Mouse (Mus musculus) kidney, postnatal 0 days (tissue): ENCODE measurements at regions not wholly inside any gene's neighbourhood (a gene's known extent, or its start where the extent isn't known, plus 50 kb on each side); places are given as distances from the start of the nearest gene placed in this dataset.

Experiments
- ATAC-seq: fragments of 200-750 bp; cut with Nextera tagmentation; replicated peaks from 2 replicates; pipeline ENCODE4 v1.8.0; 2017; ENCODE audit warnings: low read depth, moderate number of reproducible peaks, moderate TSS enrichment, moderate library complexity; ENCODE audit not compliant: low FRiP score
- DNase-seq: peaks from one replicate; pipeline ENCODE4 v3.0.0-alpha.2; 2016; ENCODE audit warnings: low spot score
- H3K27ac ChIP-seq: fragments of 300-500 bp; sonication (generic); 2 replicates; pipeline ENCODE4 v1.5.1; 2014; ENCODE audit warnings: mild to moderate bottlenecking
- H3K27me3 ChIP-seq: fragments of 300-500 bp; sonication (generic); 2 replicates; pipeline ENCODE4 v1.6.1; 2014; ENCODE audit warnings: low read length, mixed read lengths; ENCODE audit not compliant: insufficient read depth
- H3K36me3 ChIP-seq: fragments of 300-500 bp; sonication (generic); 2 replicates; pipeline ENCODE4 v1.6.1; 2014; ENCODE audit warnings: low read length, mixed read lengths; ENCODE audit not compliant: insufficient read depth
- H3K4me1 ChIP-seq: fragments of 300-500 bp; sonication (generic); replicated peaks from 2 replicates; pipeline ENCODE4 v1.6.1; 2014; ENCODE audit warnings: antibody characterized with exemption, low read length, mixed read lengths; ENCODE audit not compliant: insufficient read depth
- H3K4me2 ChIP-seq: fragments of 300-500 bp; sonication (generic); 2 replicates; pipeline ENCODE4 v1.6.1; 2014; ENCODE audit warnings: mild to moderate bottlenecking, low read length, moderate library complexity, mixed read lengths
- H3K4me3 ChIP-seq: fragments of 300-500 bp; sonication (generic); replicated peaks from 2 replicates; pipeline ENCODE4 v1.5.1; 2014; ENCODE audit warnings: low read depth, low read length
- H3K9ac ChIP-seq: fragments of 300-500 bp; sonication (generic); 2 replicates; pipeline ENCODE4 v1.6.1; 2014; ENCODE audit warnings: low read depth, low read length
- H3K9me3 ChIP-seq: fragments of 300-500 bp; sonication (generic); replicated peaks from 2 replicates; pipeline ENCODE4 v1.6.1; 2016; ENCODE audit warnings: low read length, inconsistent platforms, mixed read lengths
- CTCF ChIP-seq: IDR thresholded peaks from 2 replicates; pipeline ENCODE4 v1.5.1; 2016; ENCODE audit warnings: antibody characterized with exemption, low read depth, mild to moderate bottlenecking, moderate library complexity
- WGBS: fragments of 180-500 bp; shearing (Covaris S2); extraction: QIAGEN DNeasy Blood & Tissue Kit; methylation state at CpG from one replicate; pipeline ENCODE4 v1.1.7; 2014; 5-methylcytosine and 5-hydroxymethylcytosine counted together

- Histone ChIP-seq H3K36me3 (no peaks in the 10 kb centered on the region), H3K27ac (no peak overlapping the region), H3K4me3 (no peak overlapping the region), H3K9ac (no peak overlapping the region), H3K4me1 (no peaks in the 10 kb centered on the region), H3K9me3 (no peaks in the 10 kb centered on the region), H3K4me2 (no peak overlapping the region), H3K27me3 (no peaks in the 10 kb centered on the region)
- TF ChIP-seq CTCF = no peak
- WGBS = 90% methylated on average over 3 of the region's 3 CpGs
- no peak for ATAC-seq
- DNase-seq = no peak
Observed at GRCm38 (mm10) chr2:45756395-45756794, 639.2 kb upstream of the Zeb2 start.

- no peak overlapping the region for H3K4me3 ChIP-seq
- no peak overlapping the region for H3K4me2 ChIP-seq
- no peaks in the 10 kb centered on the region for H3K9me3 ChIP-seq
- no peaks in the 10 kb centered on the region for H3K4me1 ChIP-seq
- no peak for TF ChIP-seq CTCF
- ATAC-seq = no peak
- H3K27me3 ChIP-seq = no peaks in the 10 kb centered on the region
- no peak for DNase-seq
- 71% methylated on average over 2 of the region's 2 CpGs for WGBS
- H3K36me3 ChIP-seq = no peaks in the 10 kb centered on the region
- no peak overlapping the region for H3K9ac ChIP-seq
- H3K27ac ChIP-seq = no peak overlapping the region
Observed at GRCm38 (mm10) chr2:45751746-45752145, 634.6 kb upstream of the Zeb2 start.

- H3K4me1 ChIP-seq = no peaks in the 10 kb centered on the region
- H3K27ac ChIP-seq = no peak overlapping the region
- H3K4me3 ChIP-seq = no peak overlapping the region
- TF ChIP-seq CTCF = no peak
- ATAC-seq (no peak), DNase-seq (no peak)
- H3K9me3 ChIP-seq = no peaks in the 10 kb centered on the region
- H3K9ac ChIP-seq = no peak overlapping the region
- H3K36me3 ChIP-seq = no peaks in the 10 kb centered on the region
- no peaks in the 10 kb centered on the region for H3K27me3 ChIP-seq
- 79% methylated on average over 2 of the region's 2 CpGs for WGBS
- H3K4me2 ChIP-seq = no peak overlapping the region
Observed at GRCm38 (mm10) chr2:45749379-45749778, 632.2 kb upstream of the Zeb2 start.

GRCm38 (mm10) chr2:45747263-45748236, 630.4 kb upstream of the Zeb2 start:
- Histone ChIP-seq H3K4me2 (no peak overlapping the region), H3K27me3 (no peaks in the 10 kb centered on the region), H3K9me3 (no peaks in the 10 kb centered on the region), H3K9ac (no peak overlapping the region), H3K4me3 (no peak overlapping the region), H3K4me1 (no peaks in the 10 kb centered on the region), H3K36me3 (no peaks in the 10 kb centered on the region), H3K27ac (no peak overlapping the region)
- WGBS = 53% methylated on average over 7 of the region's 7 CpGs
- no peak for TF ChIP-seq CTCF
- DNase-seq = peak; percentile 31
- no peak for ATAC-seq

GRCm38 (mm10) chr2:45746606-45747005, 629.4 kb upstream of the Zeb2 start:
- H3K4me2 ChIP-seq = no peak overlapping the region
- H3K4me1 ChIP-seq = no peaks in the 10 kb centered on the region
- H3K9me3 ChIP-seq = no peaks in the 10 kb centered on the region
- no peak for DNase-seq
- H3K27ac ChIP-seq = no peak overlapping the region
- H3K27me3 ChIP-seq = no peaks in the 10 kb centered on the region
- H3K36me3 ChIP-seq = no peaks in the 10 kb centered on the region
- no peak overlapping the region for H3K4me3 ChIP-seq
- no peak for ATAC-seq
- 87% methylated on average over 4 of the region's 4 CpGs for WGBS
- TF ChIP-seq CTCF = no peak
- H3K9ac ChIP-seq = no peak overlapping the region

GRCm38 (mm10) chr2:45736278-45736677, 619.1 kb upstream of the Zeb2 start:
- no peaks in the 10 kb centered on the region for H3K9me3 ChIP-seq
- 79% methylated on average over 2 of the region's 2 CpGs for WGBS
- H3K4me3 ChIP-seq = no peak overlapping the region
- no peak for TF ChIP-seq CTCF
- H3K27me3 ChIP-seq = no peaks in the 10 kb centered on the region
- no peak overlapping the region for H3K9ac ChIP-seq
- DNase-seq = no peak
- H3K27ac ChIP-seq = no peak overlapping the region
- H3K36me3 ChIP-seq = no peaks in the 10 kb centered on the region
- ATAC-seq = no peak
- H3K4me1 ChIP-seq = no peaks in the 10 kb centered on the region
- no peak overlapping the region for H3K4me2 ChIP-seq
